Mouse (Mus musculus): Measurements from ENCODE around the gene Nek3.

- TF ChIP-seq POLR2A (IDR thresholded peaks at IDR 0.05; ENCODE audit: insufficient read depth, low read depth, low read length) (no peak), CTCF (IDR thresholded peaks at IDR 0.05) (no peak)
Measured at GRCm38 (mm10) chr8:22079313-22080007, 86.8 kb downstream of the Nek3 start.

Data from heart, adult 2 months (tissue).